Mouse (Mus musculus): ENCODE measurements at regions not wholly inside any gene's neighbourhood (a gene's known extent, or its start where the extent isn't known, plus 50 kb on each side); places are given as distances from the start of the nearest gene placed in this dataset.

DNA sequence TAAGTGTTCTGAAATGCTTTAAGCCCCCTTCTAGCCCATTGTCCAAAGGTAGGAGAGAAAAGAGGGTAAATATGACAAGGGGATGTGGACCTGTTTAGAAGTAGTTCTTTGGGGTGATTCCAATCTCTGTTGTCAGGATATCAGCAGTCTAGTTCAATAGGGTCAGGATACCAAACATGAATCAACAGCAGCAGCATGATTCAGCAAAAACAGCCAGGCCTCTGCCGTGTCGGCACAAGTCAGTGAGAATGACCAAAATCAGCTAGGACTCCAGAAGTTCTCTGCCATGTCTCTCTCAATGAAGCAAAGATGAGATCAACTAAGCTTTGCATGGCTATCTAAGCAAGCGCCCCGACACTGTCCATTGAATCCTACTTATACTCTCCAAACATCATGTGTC lies 97.5 kb upstream of the Peli1 start:
- Histone ChIP-seq H3K36me3 (no peaks in the 10 kb centered on the region), H3K4me3 (no peak overlapping the region), H3K27me3 (no peaks in the 10 kb centered on the region), H3K9ac (no peak overlapping the region), H3K27ac (replicated peaks) (no peak overlapping the region), H3K9me3 (no peaks in the 10 kb centered on the region; the same call in 1 of the 2 replicates), H3K4me1 (replicated peaks) (peaks cover 4% of the 10 kb centered on the region), H3K4me2 (no peak overlapping the region)
- WGBS, result 95% methylated on average over 4 of the region's 4 CpGs
- no peak for ATAC-seq (ENCODE audit: low read depth)

- Histone ChIP-seq H3K27ac (replicated peaks) (no peak overlapping the region), H3K9me3 (no peaks in the 10 kb centered on the region), H3K27me3 (no peaks in the 10 kb centered on the region), H3K4me1 (replicated peaks) (no peaks in the 10 kb centered on the region), H3K36me3 (no peaks in the 10 kb centered on the region), H3K9ac (no peak overlapping the region), H3K4me2 (no peak overlapping the region), H3K4me3 (no peak overlapping the region)
- 78% methylated on average over 3 of the region's 3 CpGs for WGBS
- no peak for ATAC-seq (ENCODE audit: low read depth)
Measured at GRCm38 (mm10) chr11:21001400-21001799, 89.7 kb upstream of the Peli1 start.

- Histone ChIP-seq H3K9ac (no peak overlapping the region), H3K4me2 (no peak overlapping the region), H3K9me3 (no peaks in the 10 kb centered on the region), H3K27me3 (no peaks in the 10 kb centered on the region), H3K4me1 (replicated peaks) (peaks cover 9% of the 10 kb centered on the region), H3K27ac (replicated peaks) (no peak overlapping the region), H3K36me3 (no peaks in the 10 kb centered on the region), H3K4me3 (no peak overlapping the region)
- no peak for ATAC-seq (ENCODE audit: low read depth)
- 94% methylated on average over 5 of the region's 5 CpGs for WGBS
Measured at GRCm38 (mm10) chr11:21007222-21007621, 83.9 kb upstream of the Peli1 start.

DNA sequence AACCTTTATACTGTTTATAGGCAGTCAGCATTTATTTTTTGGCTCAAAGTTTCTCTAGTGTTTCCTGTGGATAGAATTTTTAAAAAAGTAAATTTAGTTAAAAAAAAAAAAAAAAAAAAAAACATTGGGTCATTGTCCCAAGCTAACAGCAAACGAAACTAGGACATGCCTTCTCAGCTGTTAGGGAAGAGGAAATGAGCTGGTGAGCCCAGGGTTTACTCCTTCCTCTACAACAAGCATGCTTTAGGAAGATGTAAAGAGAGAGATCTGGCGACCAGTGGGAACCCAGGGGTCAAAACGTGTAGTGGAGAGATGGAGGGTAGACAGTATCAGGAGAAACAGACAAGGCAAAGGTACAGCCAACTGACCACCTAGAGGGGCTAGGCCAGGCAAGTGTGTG lies 81.6 kb upstream of the Peli1 start:
- 86% methylated on average over 3 of the region's 3 CpGs for WGBS
- H3K27ac ChIP-seq (replicated peaks), result no peak overlapping the region
- no peak overlapping the region for H3K4me2 ChIP-seq
- peaks cover 9% of the 10 kb centered on the region for H3K4me1 ChIP-seq (replicated peaks)
- H3K9me3 ChIP-seq, result no peaks in the 10 kb centered on the region
- H3K36me3 ChIP-seq, result no peaks in the 10 kb centered on the region
- ATAC-seq (ENCODE audit: low read depth), result no peak
- H3K9ac ChIP-seq, result no peak overlapping the region
- H3K27me3 ChIP-seq, result no peaks in the 10 kb centered on the region
- H3K4me3 ChIP-seq, result no peak overlapping the region

DNA sequence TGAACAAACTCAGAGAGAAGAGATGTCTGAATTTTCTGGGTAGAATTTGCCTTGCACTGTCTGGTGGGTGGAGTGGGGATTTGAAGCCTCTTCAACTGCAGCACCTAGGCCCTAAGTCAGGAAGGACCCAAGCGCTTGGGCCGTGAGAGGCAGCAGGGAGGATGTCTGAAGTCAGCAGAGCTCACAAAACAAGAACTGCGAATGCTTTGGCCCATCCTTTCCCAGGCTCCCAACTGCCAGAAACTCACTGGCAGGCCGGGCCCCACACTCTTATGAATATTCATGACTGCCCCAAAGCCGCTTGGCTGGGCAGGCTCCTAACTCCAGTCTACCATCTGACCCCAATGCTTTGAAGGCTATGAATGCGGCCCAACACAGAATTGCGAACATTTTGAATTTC lies 80.2 kb upstream of the Peli1 start:
- H3K9ac ChIP-seq, result no peak overlapping the region
- 23% methylated on average over 7 of the region's 7 CpGs for WGBS
- ATAC-seq (ENCODE audit: low read depth), result peak; percentile 40; the same call in 1 of the 2 replicates

DNA sequence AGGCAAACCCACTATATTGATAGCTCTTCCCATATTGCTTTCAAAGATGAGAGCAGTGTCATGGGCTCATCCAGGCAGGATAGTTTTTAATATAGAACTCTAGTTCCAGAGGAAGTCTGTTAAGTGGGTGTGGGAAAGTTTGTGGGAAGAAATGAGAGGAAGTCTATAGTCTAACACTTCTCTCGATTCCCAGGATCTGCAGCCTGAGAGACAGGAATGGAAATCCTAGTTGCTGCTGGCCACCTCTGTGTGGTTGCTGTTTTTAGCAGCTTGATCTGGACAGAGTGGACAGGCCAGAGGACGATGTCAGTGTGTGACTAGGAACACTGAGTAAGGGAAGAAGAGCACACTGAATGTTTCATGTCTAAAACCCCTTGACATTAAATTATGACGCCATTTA lies 76.8 kb upstream of the Peli1 start:
- no peak for ATAC-seq (ENCODE audit: low read depth)
- Histone ChIP-seq H3K4me2 (no peak overlapping the region), H3K9me3 (no peaks in the 10 kb centered on the region), H3K4me3 (no peak overlapping the region), H3K36me3 (no peaks in the 10 kb centered on the region), H3K4me1 (replicated peaks) (peaks cover 24% of the 10 kb centered on the region), H3K9ac (no peak overlapping the region), H3K27me3 (no peaks in the 10 kb centered on the region), H3K27ac (replicated peaks) (no peak overlapping the region)
- WGBS, result 62% methylated on average over 3 of the region's 3 CpGs

More for the DNA sequence above, 80.2 kb upstream of the Peli1 start:
- Histone ChIP-seq H3K27ac (replicated peaks) (no peak overlapping the region), H3K27me3 (no peaks in the 10 kb centered on the region), H3K9me3 (no peaks in the 10 kb centered on the region), H3K4me3 (no peak overlapping the region), H3K4me2 (no peak overlapping the region), H3K4me1 (replicated peaks) (peaks cover 12% of the 10 kb centered on the region), H3K36me3 (no peaks in the 10 kb centered on the region)

DNA sequence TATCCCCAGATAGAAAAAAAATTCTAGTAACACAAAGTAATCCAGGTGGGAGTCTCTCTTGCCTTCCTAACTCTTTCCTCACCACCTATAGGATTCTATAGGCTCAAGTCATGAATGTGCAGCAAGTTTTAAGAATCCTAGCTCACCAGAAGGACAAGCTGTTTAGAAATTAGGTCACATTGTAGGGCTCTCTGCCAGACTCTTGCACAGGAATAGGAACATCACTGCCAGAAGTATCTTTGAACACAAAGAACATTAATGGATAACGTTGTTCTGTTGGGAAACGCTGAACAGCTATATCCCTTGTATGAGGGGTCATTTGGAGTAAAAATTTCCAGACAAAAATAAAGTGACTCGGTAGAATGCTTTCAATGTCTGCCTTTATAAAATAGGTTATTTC lies 75.6 kb upstream of the Peli1 start:
- Histone ChIP-seq H3K4me3 (no peak overlapping the region), H3K9ac (no peak overlapping the region), H3K36me3 (no peaks in the 10 kb centered on the region), H3K27me3 (no peaks in the 10 kb centered on the region), H3K4me1 (replicated peaks) (peaks cover 24% of the 10 kb centered on the region), H3K4me2 (no peak overlapping the region), H3K27ac (replicated peaks) (no peak overlapping the region), H3K9me3 (no peaks in the 10 kb centered on the region)
- 81% methylated on average over 3 of the region's 3 CpGs for WGBS
- ATAC-seq (ENCODE audit: low read depth), result no peak

- 22% methylated on average over 4 of the region's 4 CpGs for WGBS
- no peaks in the 10 kb centered on the region for H3K9me3 ChIP-seq
- H3K36me3 ChIP-seq, result no peaks in the 10 kb centered on the region
- H3K4me2 ChIP-seq, result no peak overlapping the region
- peaks cover 17% of the 10 kb centered on the region for H3K4me1 ChIP-seq (replicated peaks)
- no peak overlapping the region for H3K9ac ChIP-seq
- no peaks in the 10 kb centered on the region for H3K27me3 ChIP-seq
- peak overlapping the region; percentile 68 for H3K27ac ChIP-seq (replicated peaks)
- no peak overlapping the region for H3K4me3 ChIP-seq
- ATAC-seq (ENCODE audit: low read depth), result peak; percentile 5; the same call in 1 of the 2 replicates
Measured at GRCm38 (mm10) chr11:21016133-21016746, 74.9 kb upstream of the Peli1 start.

DNA sequence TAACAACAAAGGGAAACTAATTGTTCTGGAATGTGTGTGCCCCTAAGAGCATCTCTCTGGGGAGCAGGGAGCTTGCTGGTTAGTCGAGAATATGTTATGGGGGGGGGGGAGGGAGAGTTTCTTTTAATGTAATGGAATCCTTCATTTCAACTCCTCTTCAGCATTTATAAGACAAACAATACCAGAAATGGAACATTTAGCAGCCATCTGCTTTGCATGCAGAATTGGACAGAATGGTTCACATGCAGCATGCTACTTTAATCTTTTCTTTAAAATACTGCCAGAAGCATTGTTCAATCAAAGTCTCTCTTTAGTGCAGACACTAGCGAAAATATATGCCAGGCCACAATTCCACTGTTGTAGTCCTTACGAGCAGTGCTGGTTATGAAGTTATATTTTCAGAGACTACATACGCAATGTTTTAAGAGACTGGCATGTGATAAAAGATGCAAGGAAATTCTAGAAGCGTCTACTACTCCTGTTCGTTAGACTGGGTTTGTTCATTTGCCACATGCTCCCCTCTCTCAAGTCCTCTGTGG lies 74.2 kb upstream of the Peli1 start:
- Histone ChIP-seq H3K9ac (no peak overlapping the region), H3K4me3 (no peak overlapping the region), H3K36me3 (no peaks in the 10 kb centered on the region), H3K9me3 (no peaks in the 10 kb centered on the region), H3K4me2 (no peak overlapping the region), H3K27ac (replicated peaks) (no peak overlapping the region), H3K4me1 (replicated peaks) (peaks cover 15% of the 10 kb centered on the region), H3K27me3 (no peaks in the 10 kb centered on the region)
- WGBS, result 58% methylated on average over 6 of the region's 6 CpGs
- ATAC-seq (ENCODE audit: low read depth), result peak; percentile 23; the same call in 1 of the 2 replicates

GRCm38 (mm10) chr11:21019829-21020228 lies 71.3 kb upstream of the Peli1 start:
- Histone ChIP-seq H3K4me2 (no peak overlapping the region), H3K27ac (replicated peaks) (no peak overlapping the region), H3K9ac (no peak overlapping the region), H3K4me3 (no peak overlapping the region), H3K9me3 (no peaks in the 10 kb centered on the region), H3K36me3 (no peaks in the 10 kb centered on the region), H3K27me3 (no peaks in the 10 kb centered on the region), H3K4me1 (replicated peaks) (peaks cover 15% of the 10 kb centered on the region)
- ATAC-seq (ENCODE audit: low read depth), result no peak
- WGBS, result 79% methylated on average over 2 of the region's 2 CpGs

DNA sequence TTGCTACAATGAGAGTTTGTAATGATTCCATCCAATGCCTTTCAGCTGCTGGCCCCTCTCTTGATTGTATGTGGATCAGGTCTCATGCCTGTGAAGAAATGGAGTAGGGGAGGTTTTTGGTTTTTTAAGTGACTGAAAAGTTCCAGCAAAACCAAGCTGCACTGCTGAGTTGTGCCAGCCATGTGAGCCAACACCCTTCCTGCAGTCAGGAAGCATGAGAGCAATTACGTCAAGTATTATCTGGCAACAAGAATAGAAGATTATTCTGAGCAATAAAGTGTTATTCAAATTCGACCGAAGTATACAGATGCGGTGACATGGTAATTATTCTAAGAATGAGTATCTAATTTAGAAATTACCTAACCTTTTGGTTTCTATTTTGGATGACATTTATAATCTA lies 67.0 kb upstream of the Peli1 start:
- H3K27ac ChIP-seq (replicated peaks), result no peak overlapping the region
- H3K27me3 ChIP-seq, result no peaks in the 10 kb centered on the region
- H3K9me3 ChIP-seq, result no peaks in the 10 kb centered on the region
- no peak for ATAC-seq (ENCODE audit: low read depth)
- no peak overlapping the region for H3K9ac ChIP-seq
- H3K4me2 ChIP-seq, result no peak overlapping the region
- WGBS, result 85% methylated on average over 4 of the region's 4 CpGs
- no peaks in the 10 kb centered on the region for H3K36me3 ChIP-seq
- no peak overlapping the region for H3K4me3 ChIP-seq
- H3K4me1 ChIP-seq (replicated peaks), result no peaks in the 10 kb centered on the region

- 53% methylated on average over 2 of the region's 2 CpGs for WGBS
Measured at GRCm38 (mm10) chr11:21024521-21024920, 66.6 kb upstream of the Peli1 start.

GRCm38 (mm10) chr11:21027299-21027698 lies 63.8 kb upstream of the Peli1 start:
- H3K9me3 ChIP-seq, result no peaks in the 10 kb centered on the region
- no peak overlapping the region for H3K4me2 ChIP-seq
- H3K27me3 ChIP-seq, result no peaks in the 10 kb centered on the region
- no peak for ATAC-seq (ENCODE audit: low read depth)
- H3K27ac ChIP-seq (replicated peaks), result no peak overlapping the region
- H3K9ac ChIP-seq, result no peak overlapping the region
- H3K4me3 ChIP-seq, result no peak overlapping the region
- WGBS, result 88% methylated on average over 4 of the region's 4 CpGs
- H3K4me1 ChIP-seq (replicated peaks), result no peaks in the 10 kb centered on the region
- no peaks in the 10 kb centered on the region for H3K36me3 ChIP-seq

More at GRCm38 (mm10) chr11:21024521-21024920, 66.6 kb upstream of the Peli1 start:
- no peak overlapping the region for H3K4me2 ChIP-seq
- no peaks in the 10 kb centered on the region for H3K36me3 ChIP-seq
- H3K9ac ChIP-seq, result no peak overlapping the region
- no peak overlapping the region for H3K27ac ChIP-seq (replicated peaks)
- no peak overlapping the region for H3K4me3 ChIP-seq
- no peak for ATAC-seq (ENCODE audit: low read depth)
- H3K27me3 ChIP-seq, result no peaks in the 10 kb centered on the region
- H3K9me3 ChIP-seq, result no peaks in the 10 kb centered on the region
- H3K4me1 ChIP-seq (replicated peaks), result no peaks in the 10 kb centered on the region

All from neural tube, embryonic 13.5 days (tissue).